Mouse (Mus musculus): ENCODE measurements at regions not wholly inside any gene's neighbourhood (a gene's known extent, or its start where the extent isn't known, plus 50 kb on each side); places are given as distances from the start of the nearest gene placed in this dataset.

DNA sequence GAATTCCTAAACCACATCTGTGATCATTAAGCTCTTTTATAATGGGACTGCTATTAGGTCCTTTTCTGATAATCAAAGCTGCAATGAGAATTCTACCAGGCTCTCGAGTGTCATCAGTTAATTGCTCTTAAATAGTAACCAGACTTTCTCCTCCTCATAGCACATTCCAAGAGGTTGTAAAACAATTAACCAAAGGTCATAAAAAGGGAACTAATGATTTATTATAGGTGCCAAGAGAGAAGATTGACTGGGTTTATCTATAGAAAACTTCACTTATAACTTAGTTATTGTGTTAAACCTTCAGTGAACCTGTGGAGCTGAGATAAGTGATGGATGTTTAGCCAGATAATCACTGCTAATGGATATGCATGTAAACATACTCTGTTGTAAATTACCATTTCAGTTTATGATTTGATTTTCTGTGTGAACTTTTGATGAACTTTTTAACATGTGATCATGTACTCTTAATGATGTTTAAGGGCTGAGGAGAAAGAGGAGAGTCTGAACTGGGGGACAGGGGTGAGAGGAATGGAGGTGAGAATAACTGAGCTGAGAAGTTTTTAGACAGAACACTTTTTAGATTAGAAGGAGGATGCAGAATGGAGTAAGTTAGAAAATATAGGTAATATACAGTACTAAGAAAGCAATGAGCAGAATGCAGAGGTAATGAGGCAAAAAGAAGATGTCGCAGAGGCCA lies 228.4 kb upstream of the Cox7c start:
- TF ChIP-seq CTCF (IDR thresholded peaks at IDR 0.05) (no peak), EP300 (IDR thresholded peaks at IDR 0.05) (no peak)
